Mouse (Mus musculus) thymus, postnatal 14 days (tissue): Measurements from ENCODE around the gene Bcr.

Source experiments
- DNase-seq: peaks from one replicate; pipeline ENCODE4 v3.0.0; 2021

The Bcr gene

GRCm38 (mm10) chr10:75098446-75099183 is 38.2 kb downstream of the Bcr start:
- no peak for DNase-seq

GRCm38 (mm10) chr10:75100298-75100697 is 39.9 kb downstream of the Bcr start:
- no peak for DNase-seq

GRCm38 (mm10) chr10:75103502-75103901 is 43.1 kb downstream of the Bcr start:
- no peak for DNase-seq

- no peak for DNase-seq
Measured at GRCm38 (mm10) chr10:75104191-75105098, 44.1 kb downstream of the Bcr start.

GRCm38 (mm10) chr10:75105099-75105461 is 44.7 kb downstream of the Bcr start:
- peak; percentile 71 for DNase-seq

GRCm38 (mm10) chr10:75105687-75106086 is 45.3 kb downstream of the Bcr start:
- DNase-seq: no peak

- no peak for DNase-seq
Measured at GRCm38 (mm10) chr10:75106940-75107381, 46.6 kb downstream of the Bcr start.

GRCm38 (mm10) chr10:75108092-75108491 is 47.7 kb downstream of the Bcr start:
- DNase-seq: no peak

GRCm38 (mm10) chr10:75111446-75112201 is 51.2 kb downstream of the Bcr start:
- DNase-seq: no peak

- no peak for DNase-seq
Measured at GRCm38 (mm10) chr10:75112405-75112804, 52.0 kb downstream of the Bcr start.

- no peak for DNase-seq
Measured at GRCm38 (mm10) chr10:75113620-75114019, 53.2 kb downstream of the Bcr start.

- no peak for DNase-seq
Measured at GRCm38 (mm10) chr10:75115240-75115639, 54.8 kb downstream of the Bcr start.

- DNase-seq: no peak
Measured at GRCm38 (mm10) chr10:75116842-75117457, 56.6 kb downstream of the Bcr start.

GRCm38 (mm10) chr10:75118444-75118843 is 58.1 kb downstream of the Bcr start:
- no peak for DNase-seq

GRCm38 (mm10) chr10:75119396-75119795 is 59.0 kb downstream of the Bcr start:
- DNase-seq: no peak

GRCm38 (mm10) chr10:75120176-75120575 is 59.8 kb downstream of the Bcr start:
- no peak for DNase-seq

GRCm38 (mm10) chr10:75121028-75121427 is 60.6 kb downstream of the Bcr start:
- no peak for DNase-seq

GRCm38 (mm10) chr10:75125577-75125976 is 65.2 kb downstream of the Bcr start:
- DNase-seq: no peak

- DNase-seq: peak; percentile 23
Measured at GRCm38 (mm10) chr10:75129283-75129710, 68.9 kb downstream of the Bcr start.

- no peak for DNase-seq
Measured at GRCm38 (mm10) chr10:75130372-75131046, 70.1 kb downstream of the Bcr start.

GRCm38 (mm10) chr10:75131625-75132024 is 71.2 kb downstream of the Bcr start:
- no peak for DNase-seq

- no peak for DNase-seq
Measured at GRCm38 (mm10) chr10:75134861-75135517, 74.6 kb downstream of the Bcr start.
